Mouse (Mus musculus) C2C12 (cell line): ENCODE data around the gene Trappc3.
A peak's percentile ranks its signal among the peaks of the same experiment; 100 is the strongest.

Source experiments
- CTCF ChIP-seq: IDR thresholded peaks from one replicate; pipeline ENCODE4 v1.5.1; 2011; ENCODE audit not compliant: control insufficient read depth, insufficient read depth, insufficient read length
- MAX ChIP-seq: IDR thresholded peaks from one replicate; pipeline ENCODE4 v1.6.1; 2011; ENCODE audit warnings: mild to moderate bottlenecking, control low read depth
- MYOD1 ChIP-seq: IDR thresholded peaks from one replicate; pipeline ENCODE4 v1.6.1; 2011; ENCODE audit warnings: low read depth; ENCODE audit not compliant: control insufficient read depth, insufficient read length
- MYOG ChIP-seq: IDR thresholded peaks from one replicate; pipeline ENCODE4 v1.6.1; 2011; ENCODE audit not compliant: control insufficient read depth, insufficient read length; ENCODE audit errors: extremely low read depth

DNA sequence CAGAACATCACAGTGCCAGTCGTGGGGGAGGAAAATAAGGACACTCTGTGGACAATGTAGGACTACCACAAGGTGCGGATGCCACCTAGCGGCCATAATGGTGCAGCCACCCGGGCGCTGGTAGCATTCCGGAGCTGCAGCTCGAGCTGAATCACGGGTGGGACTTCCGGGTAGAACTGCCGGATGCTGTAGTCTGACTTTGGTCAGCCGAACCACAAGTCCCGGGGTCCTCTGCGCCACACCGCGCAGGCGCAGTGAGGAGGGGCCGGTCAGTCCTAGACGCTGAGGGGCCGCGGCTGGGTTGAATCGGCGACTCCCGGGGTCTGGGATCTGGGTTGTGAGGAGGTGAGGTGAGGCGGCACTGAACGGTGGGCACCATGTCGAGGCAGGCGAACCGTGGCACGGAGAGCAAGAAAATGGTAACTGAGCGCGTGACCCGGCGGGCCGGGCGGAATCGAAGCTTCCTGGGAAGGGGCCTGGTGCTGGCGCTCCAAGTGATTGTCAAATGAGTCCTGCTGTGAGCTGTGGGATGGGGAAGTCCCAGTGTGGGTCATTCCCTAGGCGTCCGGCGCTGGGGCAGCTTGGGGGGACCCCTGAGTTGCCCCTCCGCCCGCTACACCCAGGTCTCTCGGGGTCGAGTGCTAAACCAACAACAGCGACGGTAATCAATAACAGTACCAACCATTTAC, at the start of gene Trappc3:
- TF ChIP-seq CTCF: peak; percentile 96
- TF ChIP-seq MAX: peak; percentile 86
- TF ChIP-seq MYOG: no peak
- no peak for TF ChIP-seq MYOD1
